Comparison of ENCODE assay signal across 8 mouse cellular contexts in the genomic region with DNA sequence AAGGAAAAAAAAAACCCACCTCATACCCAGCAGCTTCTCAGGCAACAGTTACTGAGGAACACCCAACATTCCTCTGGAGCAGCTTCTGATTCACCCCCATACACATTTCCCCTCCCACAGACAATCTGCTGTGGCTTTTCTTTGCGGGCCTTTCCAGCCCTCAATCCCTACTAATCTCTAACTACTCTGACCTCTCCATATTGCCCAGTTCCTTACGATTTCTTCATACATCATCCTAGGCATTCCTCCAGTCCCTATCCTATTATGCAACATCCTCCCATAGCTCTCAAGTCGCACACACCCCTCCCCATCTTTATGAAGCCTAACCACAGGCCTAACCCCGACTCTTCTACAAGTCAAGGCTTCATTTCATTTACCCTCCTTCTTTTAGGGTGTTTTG. TPM values are rescaled to one million over a fixed set of nuclear protein-coding genes. Genes with fewer than 3 reads are reported as not detected.
DNase-seq lines count a peak whose midpoint lies in the region; ATAC-seq lines count a peak whose summit lies in the region.

No protein-coding gene starts in this region.

- 68% methylated on average over 4 of the region's 4 CpGs for WGBS in hindbrain, embryonic 14.5 days
- 73% methylated on average over 4 of the region's 4 CpGs for WGBS in midbrain, embryonic 12.5 days

- H3K4me1 ChIP-seq in hindbrain, embryonic 14.5 days (replicated peaks; ENCODE audit: control insufficient read depth, insufficient read depth, low read length): peaks cover 21% of the 10 kb centered on the region
- peaks cover 20% of the 10 kb centered on the region for H3K4me1 ChIP-seq in midbrain, embryonic 12.5 days

- peak overlapping the region; percentile 90 for H3K9ac ChIP-seq in hindbrain, embryonic 14.5 days
- H3K9ac ChIP-seq in midbrain, embryonic 12.5 days (replicated peaks): peak overlapping the region; percentile 97

- intact Hi-C loops in left cerebral cortex, postnatal 10 days (cut with DNase I): loop anchor here (10.0 kb wide), 1 partner anchor 50 kb away; no protein-coding TSS in a partner anchor

- H3K36me3 ChIP-seq in hindbrain, embryonic 14.5 days (replicated peaks; ENCODE audit: control insufficient read depth, insufficient read depth): peaks cover 3% of the 10 kb centered on the region; the same call in 1 of the 2 replicates
- H3K36me3 ChIP-seq in midbrain, embryonic 12.5 days: 0 out of 2 replicates have a peak, but pooled peaks cover 7% of the 10 kb centered on the region

- no peaks in the 10 kb centered on the region for H3K9me3 ChIP-seq in hindbrain, embryonic 14.5 days (ENCODE audit: control insufficient read depth, low read length)
- no peaks in the 10 kb centered on the region for H3K9me3 ChIP-seq in midbrain, embryonic 12.5 days

- H3K4me3 ChIP-seq in hindbrain, embryonic 14.5 days (replicated peaks; ENCODE audit: low read length): peak overlapping the region; percentile 83
- peak overlapping the region; percentile 99 for H3K4me3 ChIP-seq in midbrain, embryonic 12.5 days

- ATAC-seq in common myeloid progenitor, adult 5-6 weeks (replicated peaks; ENCODE audit: low read depth, poor library complexity, severe bottlenecking): 0 out of 2 replicates have a peak, but pooled peaks have one; percentile 15
- no peak for ATAC-seq in hindbrain, embryonic 14.5 days (ENCODE audit: low FRiP score)
- ATAC-seq in midbrain, embryonic 12.5 days (ENCODE audit: low FRiP score, low read depth): no peak

- H3K4me2 ChIP-seq in hindbrain, embryonic 14.5 days (replicated peaks): peak overlapping the region; percentile 73
- H3K4me2 ChIP-seq in midbrain, embryonic 12.5 days (replicated peaks): peak overlapping the region; percentile 81

- peak; percentile 59 to 66 for DNase-seq in left cerebral cortex, adult 18-20 months (ENCODE audit: low spot score in 2 of 2)
- DNase-seq in left cerebral cortex, postnatal 10 days (ENCODE audit: extremely low spot score in 1 of 2, low spot score in 2 of 2): no peak
- DNase-seq in hindbrain, embryonic 14.5 days (ENCODE audit: low spot score): no peak
- DNase-seq in adrenal gland, adult 18-20 months (ENCODE audit: low spot score in 2 of 2): no peak
- DNase-seq in retina, embryonic 14.5 days (ENCODE audit: low spot score): no peak
- no peak for DNase-seq in cerebellum, adult 8-10 months

- H3K27ac ChIP-seq in hindbrain, embryonic 14.5 days: no peak overlapping the region
- no peak overlapping the region for H3K27ac ChIP-seq in midbrain, embryonic 12.5 days (replicated peaks)

- no peaks in the 10 kb centered on the region for H3K27me3 ChIP-seq in hindbrain, embryonic 14.5 days (ENCODE audit: control insufficient read depth, insufficient read depth, low read length)
- no peaks in the 10 kb centered on the region for H3K27me3 ChIP-seq in midbrain, embryonic 12.5 days

RNA-seq across cellular contexts. Expression of a gene that starts 1.6 kb away (rescaled TPM):
- 10 to 100 TPM; 53.1 to 61.1 TPM for total RNA-seq in left cerebral cortex, adult 18-20 months (2021)
- total RNA-seq in left cerebral cortex, postnatal 10 days (2021): 10 to 100 TPM; 27.8 to 29.2 TPM
- total RNA-seq in common myeloid progenitor, adult 5-6 weeks (2017): 13.3 and 19.2 TPM in 2 replicates
- polyA plus RNA-seq in hindbrain, embryonic 14.5 days (2014; fragmentation: Nextera tagmentation; extraction: Ambion mirVana): 9.9 and 12.7 TPM in 2 replicates
- polyA plus RNA-seq in midbrain, embryonic 12.5 days (2016; fragmentation: Nextera tagmentation; extraction: Ambion mirVana): 18.3 and 20.5 TPM in 2 replicates
- total RNA-seq in adrenal gland, adult 18-20 months (2021): 10 to 100 TPM; 50.9 to 55.4 TPM

RNA-seq across cellular contexts. Expression of a gene that starts 5.7 kb away (rescaled TPM):
- total RNA-seq in left cerebral cortex, adult 18-20 months (2021): 10 to 100 TPM; 41.7 to 44.4 TPM
- 10 to 100 TPM; 41.6 to 43.7 TPM for total RNA-seq in left cerebral cortex, postnatal 10 days (2021)
- 82.0 and 161 TPM in 2 replicates for total RNA-seq in common myeloid progenitor, adult 5-6 weeks (2017)
- 148 and 150 TPM in 2 replicates for polyA plus RNA-seq in hindbrain, embryonic 14.5 days (2014; fragmentation: Nextera tagmentation; extraction: Ambion mirVana)
- polyA plus RNA-seq in midbrain, embryonic 12.5 days (2016; fragmentation: Nextera tagmentation; extraction: Ambion mirVana): 250 and 251 TPM in 2 replicates
- 10 to 100 TPM; 45.8 to 59.5 TPM for total RNA-seq in adrenal gland, adult 18-20 months (2021)

RNA-seq across cellular contexts. Expression of a gene that starts 19.2 kb away (rescaled TPM):
- under 1 TPM in 1 of 2 experiments, not detected in 1; 0.73 TPM for total RNA-seq in left cerebral cortex, adult 18-20 months (2021)
- total RNA-seq in left cerebral cortex, postnatal 10 days (2021): under 1 TPM; 0.81 to 0.83 TPM
- total RNA-seq in common myeloid progenitor, adult 5-6 weeks (2017): not detected in 2 replicates
- 0.61 and 1.7 TPM in 2 replicates for polyA plus RNA-seq in hindbrain, embryonic 14.5 days (2014; fragmentation: Nextera tagmentation; extraction: Ambion mirVana)
- 0.84 and 0.89 TPM in 2 replicates for polyA plus RNA-seq in midbrain, embryonic 12.5 days (2016; fragmentation: Nextera tagmentation; extraction: Ambion mirVana)
- total RNA-seq in adrenal gland, adult 18-20 months (2021): 1 to 10 TPM in 1 of 2 experiments, not detected in 1; 1.2 TPM

RNA-seq across cellular contexts. Expression of a gene that starts 28.7 kb away (rescaled TPM):
- 10 to 100 TPM; 45.3 to 47.6 TPM for total RNA-seq in left cerebral cortex, adult 18-20 months (2021)
- 10 to 100 TPM; 30.5 to 36.6 TPM for total RNA-seq in left cerebral cortex, postnatal 10 days (2021)
- 59.6 and 88.2 TPM in 2 replicates for total RNA-seq in common myeloid progenitor, adult 5-6 weeks (2017)
- polyA plus RNA-seq in hindbrain, embryonic 14.5 days (2014; fragmentation: Nextera tagmentation; extraction: Ambion mirVana): 71.4 and 82.4 TPM in 2 replicates
- polyA plus RNA-seq in midbrain, embryonic 12.5 days (2016; fragmentation: Nextera tagmentation; extraction: Ambion mirVana): 86.7 and 94.8 TPM in 2 replicates
- 10 to 100 TPM; 25.6 to 33.4 TPM for total RNA-seq in adrenal gland, adult 18-20 months (2021)

RNA-seq across cellular contexts. Expression of a gene that starts 28.8 kb away (rescaled TPM):
- total RNA-seq in left cerebral cortex, adult 18-20 months (2021): 10 to 100 TPM; 15.8 to 17.1 TPM
- total RNA-seq in left cerebral cortex, postnatal 10 days (2021): 10 to 100 TPM; 23.2 to 23.5 TPM
- 2.9 and 6.9 TPM in 2 replicates for total RNA-seq in common myeloid progenitor, adult 5-6 weeks (2017)
- polyA plus RNA-seq in hindbrain, embryonic 14.5 days (2014; fragmentation: Nextera tagmentation; extraction: Ambion mirVana): 34.0 and 35.7 TPM in 2 replicates
- 22.5 and 24.4 TPM in 2 replicates for polyA plus RNA-seq in midbrain, embryonic 12.5 days (2016; fragmentation: Nextera tagmentation; extraction: Ambion mirVana)
- 1 to 10 TPM; 6.6 to 7.8 TPM for total RNA-seq in adrenal gland, adult 18-20 months (2021)

Comparison
In these comparisons a context has a peak if more than half of its experiments do, and no peak if none do; other contexts are left out.
1. DNase-seq: peak in left cerebral cortex, adult 18-20 months (2 of 2); none in left cerebral cortex, postnatal 10 days (0 of 2), hindbrain, embryonic 14.5 days (single experiment), adrenal gland, adult 18-20 months (0 of 2), retina, embryonic 14.5 days (single experiment) and cerebellum, adult 8-10 months (single experiment).